Mouse (Mus musculus) induced T-regulatory cell, adult 2 months (primary cell): ENCODE results near the gene Gm5767.
"Not testable (repeated sequence)": the region's sequence is repeated elsewhere in the genome, so short reads cannot be mapped to it uniquely, and the experiment has no call there.

Experiments
- DNase-seq: peaks from one replicate; pipeline ENCODE4 v3.0.0-alpha.2; 2012; ENCODE audit warnings: low read depth

Gene Gm5767

GRCm38 (mm10) chr16:8714851-8715250 is 34.3 kb downstream of the Gm5767 start:
- no peak for DNase-seq

GRCm38 (mm10) chr16:8715513-8716080 is 35.0 kb downstream of the Gm5767 start:
- DNase-seq: no peak

GRCm38 (mm10) chr16:8716300-8716699 is 35.7 kb downstream of the Gm5767 start:
- DNase-seq: no peak

- DNase-seq: peak; percentile 49
These were observed 37.2 kb downstream of the Gm5767 start for GRCm38 (mm10) chr16:8717744-8718143.

GRCm38 (mm10) chr16:8720447-8720846 is 39.9 kb downstream of the Gm5767 start:
- DNase-seq: no peak

GRCm38 (mm10) chr16:8724031-8724430 is 43.5 kb downstream of the Gm5767 start:
- DNase-seq: no peak

- DNase-seq: no peak
These were observed 45.2 kb downstream of the Gm5767 start for GRCm38 (mm10) chr16:8725807-8726206.

- peak; percentile 64 for DNase-seq
These were observed 47.7 kb downstream of the Gm5767 start for GRCm38 (mm10) chr16:8728111-8728748.

GRCm38 (mm10) chr16:8731630-8732029 is 51.1 kb downstream of the Gm5767 start:
- no peak for DNase-seq

GRCm38 (mm10) chr16:8732450-8732849 is 51.9 kb downstream of the Gm5767 start:
- not testable (repeated sequence) for DNase-seq
